Mouse (Mus musculus) lung, postnatal 10 days (tissue): ENCODE results near the gene Dclk1.

ENCODE experiments used
- DNase-seq: peaks from one replicate; pipeline ENCODE4 v3.0.0; 2021

The Dclk1 gene

DNA sequence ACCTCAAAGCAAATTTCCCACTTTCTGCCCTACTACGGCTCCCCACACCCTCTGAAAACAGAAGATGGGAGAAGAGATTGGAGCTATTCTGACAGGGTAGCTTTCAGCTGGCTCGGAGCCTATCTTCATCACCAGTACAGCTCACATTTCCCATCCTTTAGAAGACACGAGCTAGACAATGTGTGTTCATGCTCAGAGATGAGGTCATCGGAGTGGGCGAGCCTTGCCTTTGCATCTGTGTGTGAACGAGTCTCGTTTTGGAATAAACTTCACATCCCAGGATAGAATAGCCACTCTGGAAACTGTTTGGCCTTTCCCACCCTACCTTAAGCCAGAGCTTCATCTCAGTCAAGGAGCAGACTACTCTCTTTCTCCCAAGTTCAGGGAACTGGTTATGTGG is 95.5 kb downstream of the Dclk1 start:
- DNase-seq, result no peak

DNA sequence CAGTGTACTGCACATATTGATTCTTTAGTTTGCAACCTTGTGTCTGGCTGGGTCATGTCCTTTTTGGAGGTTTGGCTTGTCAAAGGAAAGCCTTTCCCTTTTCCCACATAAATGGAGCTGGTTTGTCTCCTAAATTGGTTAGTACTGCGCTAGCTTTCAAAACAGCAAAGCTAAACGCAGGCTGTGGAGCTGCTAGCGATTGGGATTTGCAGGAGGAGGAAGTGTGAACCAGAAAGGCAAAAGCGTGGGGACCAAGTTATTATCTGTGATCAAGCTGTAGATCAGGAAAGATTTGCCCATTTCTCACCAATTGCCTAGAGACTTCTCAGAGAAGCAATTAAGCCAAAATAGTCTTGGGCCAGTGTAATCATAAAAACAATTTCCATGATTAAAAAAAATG is 100.3 kb downstream of the Dclk1 start:
- no peak for DNase-seq

DNA sequence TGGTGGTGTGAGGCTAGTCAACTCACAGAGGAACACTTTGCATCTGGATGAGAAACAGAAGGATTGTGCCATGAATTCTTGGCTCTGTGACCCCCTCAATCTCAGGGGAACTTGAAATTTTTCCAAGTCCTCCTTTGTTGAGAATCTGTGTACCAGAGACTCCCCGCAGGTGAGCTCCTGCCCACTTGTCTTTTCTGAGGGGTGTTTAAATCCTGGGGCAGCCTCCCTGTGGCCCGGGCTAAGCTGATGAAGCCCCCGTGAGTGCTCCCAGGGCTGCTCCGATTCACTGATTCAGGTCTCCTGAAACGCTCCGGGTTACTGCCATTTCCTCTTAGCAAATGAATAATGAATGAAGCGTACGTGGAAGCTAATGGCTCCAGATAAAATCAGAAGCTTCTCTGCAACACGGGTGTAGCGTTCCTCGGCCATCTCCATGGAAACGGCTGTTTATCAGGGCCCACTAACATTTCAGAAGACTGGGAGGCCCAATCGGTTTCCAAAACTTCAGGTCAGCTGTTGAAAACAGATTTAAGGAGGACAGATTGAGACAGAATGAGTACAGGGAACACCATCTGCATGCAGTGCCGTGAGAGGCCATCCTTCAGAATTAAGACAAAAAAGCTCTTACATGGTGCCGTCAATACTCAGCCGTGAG is 105.3 kb downstream of the Dclk1 start:
- no peak for DNase-seq

GRCm38 (mm10) chr3:55348026-55348390 is 105.8 kb downstream of the Dclk1 start:
- no peak for DNase-seq

GRCm38 (mm10) chr3:55350194-55350593 is 108.0 kb downstream of the Dclk1 start:
- DNase-seq, result no peak

- DNase-seq, result no peak
These were observed 109.3 kb downstream of the Dclk1 start for GRCm38 (mm10) chr3:55351281-55352052.

DNA sequence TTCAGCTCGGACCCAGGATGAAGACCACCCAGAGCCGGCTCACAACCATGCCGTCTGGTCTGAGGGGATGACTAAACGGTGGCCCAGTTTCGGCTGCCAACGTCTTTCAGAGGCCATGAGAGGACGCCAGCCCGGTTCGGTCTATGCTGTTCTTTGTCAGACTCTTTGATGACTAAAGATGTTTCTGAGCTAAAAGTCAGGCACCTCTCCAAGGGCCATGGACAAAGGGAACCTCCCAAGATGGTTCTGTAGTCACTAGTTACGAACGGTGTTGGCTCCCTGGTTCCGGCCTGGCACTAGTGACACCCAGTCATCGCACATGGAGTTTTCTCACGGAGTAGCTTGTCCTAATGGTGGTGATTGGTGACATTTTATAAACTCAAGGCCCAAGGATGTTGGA is 110.4 kb downstream of the Dclk1 start:
- DNase-seq, result peak; percentile 24

DNA sequence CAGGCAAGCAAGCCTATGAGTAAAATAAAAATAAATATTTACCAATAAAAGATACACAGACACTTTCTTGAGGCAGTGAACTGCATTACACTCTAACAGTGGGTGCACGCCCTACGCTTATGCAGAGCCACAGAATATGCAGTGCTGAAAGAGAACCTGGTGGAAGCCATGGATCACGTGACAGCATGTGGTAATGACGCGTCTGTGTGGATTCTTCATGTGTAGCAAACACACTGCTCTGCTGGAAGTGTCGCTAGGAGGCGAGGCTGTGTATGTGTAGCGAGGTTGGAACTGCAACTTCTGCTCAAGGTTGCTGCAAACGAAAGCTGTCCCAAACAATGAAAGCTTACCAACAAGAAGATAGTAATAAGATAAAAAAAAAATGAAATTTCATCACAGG is 111.0 kb downstream of the Dclk1 start:
- DNase-seq, result no peak

DNA sequence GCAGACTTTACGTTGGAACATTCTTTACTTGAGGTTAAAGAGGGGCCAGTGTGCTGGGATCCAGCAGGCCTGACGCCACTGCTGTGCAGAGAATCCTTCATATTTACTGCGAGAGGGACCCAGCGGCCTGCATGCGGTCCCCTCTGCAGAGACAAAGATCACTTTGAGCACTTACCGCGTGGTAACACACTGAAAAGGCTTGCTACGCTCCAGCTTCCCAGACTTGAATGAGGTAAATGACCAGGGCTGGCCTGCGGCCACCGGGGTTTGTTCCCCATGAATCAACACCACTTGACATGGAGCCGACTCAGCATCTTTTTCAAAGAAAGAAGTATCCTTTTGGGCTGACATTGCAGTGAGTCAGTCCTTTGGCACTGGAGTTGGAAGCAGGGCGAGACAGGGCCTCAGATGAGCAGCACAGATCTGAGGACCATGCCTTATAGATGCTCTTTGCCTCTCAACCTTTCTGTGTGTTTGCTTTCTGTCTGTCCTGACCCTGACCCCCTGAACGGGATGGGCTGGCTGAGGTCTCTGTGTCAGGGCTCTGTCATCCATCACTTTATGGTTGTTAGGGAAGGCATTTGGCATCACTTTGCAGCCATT is 111.8 kb downstream of the Dclk1 start:
- peak; percentile 40 for DNase-seq

DNA sequence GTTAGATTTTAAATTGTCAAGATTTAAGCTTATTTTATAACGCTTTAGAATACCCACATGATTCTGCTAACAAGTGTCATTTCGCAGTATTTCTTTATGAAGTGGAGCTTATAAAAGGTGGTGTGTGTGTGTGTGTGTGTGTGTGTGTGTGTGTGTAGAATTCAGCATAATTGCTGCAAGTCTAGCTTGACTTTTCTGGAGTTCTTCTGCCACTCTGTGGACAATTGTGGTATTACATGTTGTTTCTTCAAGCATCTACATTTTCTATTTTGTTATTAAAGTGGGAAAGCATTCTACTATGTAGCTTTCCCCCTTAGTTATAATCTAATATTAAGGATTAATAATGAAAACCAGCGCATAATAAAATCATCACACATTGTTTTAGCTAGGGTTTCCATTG is 112.6 kb downstream of the Dclk1 start:
- DNase-seq, result peak; percentile 76

- DNase-seq, result no peak
These were observed 116.3 kb downstream of the Dclk1 start for GRCm38 (mm10) chr3:55358486-55358885.

GRCm38 (mm10) chr3:55360836-55361235 is 118.7 kb downstream of the Dclk1 start:
- no peak for DNase-seq

DNA sequence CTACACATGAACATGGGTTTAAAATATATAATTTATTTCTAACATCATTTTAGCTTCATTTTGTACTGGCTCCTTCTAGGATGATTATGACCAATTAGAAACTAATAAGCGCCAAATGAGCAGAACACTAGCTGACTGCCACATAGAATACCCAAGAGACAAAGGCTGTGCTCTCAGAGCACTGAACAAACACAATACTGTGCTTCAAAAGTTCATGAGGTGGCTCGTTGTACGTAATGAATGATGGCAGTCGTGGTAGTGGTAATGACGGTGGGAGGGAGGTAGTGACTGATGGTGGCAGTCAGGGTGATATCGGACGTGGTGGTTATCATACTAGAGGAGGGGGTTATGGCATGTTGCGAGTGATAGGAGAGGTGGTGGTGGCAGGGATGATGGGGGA is 125.0 kb downstream of the Dclk1 start:
- DNase-seq, result no peak

GRCm38 (mm10) chr3:55369156-55369555 is 127.0 kb downstream of the Dclk1 start:
- DNase-seq, result no peak

GRCm38 (mm10) chr3:55373689-55374088 is 131.5 kb downstream of the Dclk1 start:
- DNase-seq, result peak; percentile 50

DNA sequence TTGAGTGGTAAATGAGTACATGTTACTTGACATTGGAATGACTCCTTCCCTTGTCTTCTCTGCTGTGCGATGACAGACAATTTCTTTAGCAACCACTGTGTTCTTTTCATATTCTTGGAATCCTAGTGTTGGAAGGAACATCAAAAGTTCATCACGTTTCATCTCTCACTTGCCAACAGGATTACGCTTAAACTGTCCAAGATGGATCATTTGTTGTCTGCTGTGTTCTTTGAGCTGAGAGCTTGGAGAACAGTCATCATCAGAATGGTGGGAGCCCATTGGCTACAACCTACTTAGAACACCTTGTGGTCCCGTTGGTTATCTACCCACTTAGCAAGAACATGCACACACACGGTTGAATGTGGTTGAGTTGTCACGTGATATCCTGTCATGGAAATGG is 136.4 kb downstream of the Dclk1 start:
- DNase-seq, result no peak

DNA sequence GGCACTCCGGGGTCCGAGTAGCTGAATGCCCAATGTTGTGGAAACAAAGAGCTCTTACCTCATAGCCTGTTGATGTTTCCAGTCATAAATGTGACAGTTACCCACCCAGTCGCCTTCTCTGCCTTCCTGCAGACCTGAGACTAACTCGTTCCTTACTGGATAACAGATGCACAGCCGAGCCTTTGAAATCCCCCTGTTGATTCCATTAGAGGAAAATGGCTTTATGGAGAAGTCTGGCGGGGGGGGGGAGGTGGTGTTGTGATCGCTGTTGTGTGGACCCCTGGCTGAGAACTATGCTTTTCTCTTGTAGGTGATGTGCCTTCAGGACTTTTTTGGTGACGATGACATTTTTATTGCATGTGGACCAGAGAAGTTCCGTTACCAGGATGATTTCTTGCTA is 138.3 kb downstream of the Dclk1 start:
- no peak for DNase-seq

DNA sequence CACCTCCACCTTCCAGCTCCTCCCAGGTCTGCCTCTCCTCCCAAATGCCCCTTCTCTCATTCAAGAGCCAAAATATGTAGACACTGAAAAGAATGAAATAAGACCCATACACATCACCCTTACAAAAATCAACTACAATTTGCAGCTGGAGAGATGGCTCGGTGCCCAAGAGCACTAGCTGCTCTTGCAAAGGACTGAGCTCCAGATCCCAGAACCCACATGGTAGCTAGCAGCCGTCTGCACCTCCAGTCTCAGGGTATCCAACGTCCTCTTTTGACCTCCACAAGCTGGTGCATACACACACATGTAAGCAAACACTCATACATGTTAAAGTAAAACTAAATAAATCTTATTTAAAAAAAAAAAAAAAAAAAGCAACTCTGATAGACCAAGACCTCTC is 150.4 kb downstream of the Dclk1 start:
- peak; percentile 54 for DNase-seq

- no peak for DNase-seq
These were observed 151.4 kb downstream of the Dclk1 start for GRCm38 (mm10) chr3:55393549-55393948.

DNA sequence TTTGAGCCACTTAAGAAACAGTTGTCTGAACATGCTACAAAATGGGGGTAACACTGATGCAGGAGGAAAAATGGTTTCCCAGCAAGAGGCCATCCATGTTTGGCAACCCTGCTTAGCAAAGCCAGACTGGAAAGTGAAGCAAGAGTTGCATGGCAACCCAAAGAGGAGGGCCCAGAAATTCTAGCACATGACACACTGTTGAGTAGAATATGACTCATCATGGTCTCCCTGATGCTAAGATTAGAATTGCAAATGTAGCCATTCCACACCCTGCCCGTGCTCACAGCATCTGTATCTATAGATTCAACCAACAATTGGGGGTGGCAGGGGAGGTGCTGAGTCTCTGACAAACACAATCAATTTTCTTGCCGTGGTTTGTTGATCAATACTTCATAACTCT is 154.6 kb downstream of the Dclk1 start:
- DNase-seq, result no peak

DNA sequence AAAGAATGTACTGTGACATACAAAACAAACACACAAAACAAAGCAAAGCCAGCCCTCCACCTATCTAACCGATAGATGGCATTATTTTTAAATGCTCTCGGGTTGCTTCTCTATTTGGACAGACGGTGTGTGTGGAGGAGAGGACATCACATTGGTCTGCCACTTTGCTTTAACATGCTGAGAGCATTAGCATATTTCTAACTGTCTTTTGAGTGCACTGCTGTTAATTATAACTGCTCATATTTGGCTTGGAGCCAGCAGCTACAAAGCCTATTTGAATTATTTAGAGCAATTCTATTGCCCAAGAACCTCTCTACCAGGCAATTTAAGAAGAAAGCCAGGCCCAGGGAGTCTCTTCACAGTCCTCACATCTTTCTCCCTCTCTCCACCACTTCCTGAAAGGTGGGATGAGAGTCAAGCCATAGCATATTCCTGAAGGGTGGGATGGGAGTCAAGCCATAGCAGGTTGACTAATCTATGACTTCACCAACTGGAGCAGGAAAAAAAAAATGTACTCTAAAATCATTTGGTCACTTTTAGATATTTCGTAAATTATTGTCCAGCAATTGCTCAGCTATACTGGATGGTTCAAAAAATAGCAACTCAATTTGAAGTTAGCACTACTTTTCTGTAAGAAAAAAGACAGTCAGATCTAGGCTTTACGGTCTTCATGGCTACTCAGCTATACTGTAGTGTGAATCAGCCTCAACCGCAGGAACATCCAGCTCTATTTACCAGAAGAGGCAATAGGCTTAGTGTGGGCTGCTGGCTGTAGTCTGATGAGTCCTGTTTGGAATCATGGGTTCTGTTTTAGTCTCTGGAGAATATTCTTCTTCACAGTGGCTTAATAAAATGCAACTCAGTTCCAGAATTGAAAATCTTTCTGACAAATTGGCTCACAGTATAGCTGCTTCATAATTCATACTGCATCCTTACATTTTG is 155.9 kb downstream of the Dclk1 start:
- no peak for DNase-seq

DNA sequence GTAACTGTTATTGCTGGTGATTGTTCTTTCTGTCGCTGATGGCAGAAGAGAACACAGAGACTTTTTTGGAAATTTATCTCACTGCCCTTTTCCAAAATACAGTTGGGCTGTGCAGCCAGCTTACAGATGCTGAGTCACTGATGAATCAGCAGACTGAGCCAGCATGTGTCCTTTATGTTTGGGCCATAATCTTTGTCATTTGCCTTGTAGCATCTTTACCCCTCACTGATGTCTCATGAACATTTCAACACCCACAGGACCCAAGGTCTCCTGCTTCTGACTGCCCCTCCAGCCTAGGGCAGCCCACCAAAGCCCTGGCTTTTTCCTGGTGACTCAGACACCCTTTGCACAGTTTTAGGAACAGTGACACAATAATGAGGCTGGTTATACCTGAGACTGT is 159.1 kb downstream of the Dclk1 start:
- no peak for DNase-seq

DNA sequence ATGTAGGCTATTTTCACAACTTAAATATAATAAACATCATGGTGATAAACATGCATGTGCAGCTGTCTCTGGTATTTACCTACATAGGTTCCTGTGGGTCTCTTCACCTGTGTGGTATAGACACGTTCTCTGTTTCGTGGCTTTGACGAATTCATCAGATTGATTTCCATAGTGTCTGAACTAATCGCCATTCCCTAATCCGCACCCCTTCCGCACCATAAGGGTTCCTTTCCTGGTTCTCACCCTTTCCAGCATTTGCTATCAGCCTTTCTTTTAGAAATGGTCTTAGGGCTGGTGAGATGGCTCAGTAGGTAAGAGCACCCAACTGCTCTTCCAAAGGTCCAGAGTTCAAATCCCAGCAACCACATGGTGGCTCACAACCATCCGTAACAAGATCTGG is 162.6 kb downstream of the Dclk1 start:
- no peak for DNase-seq
